Mouse (Mus musculus): ENCODE measurements at regions not wholly inside any gene's neighbourhood (a gene's known extent, or its start where the extent isn't known, plus 50 kb on each side); places are given as distances from the start of the nearest gene placed in this dataset.

GRCm38 (mm10) chr8:113271262-113271661 is 364.1 kb upstream of the Mon1b start:
- TF ChIP-seq ZNF384 (IDR thresholded peaks at IDR 0.05; ENCODE audit: low read depth, low read length): no peak
- no peak for TF ChIP-seq CHD2 (IDR thresholded peaks at IDR 0.05; ENCODE audit: low read depth, low read length)
- no peak for TF ChIP-seq MAFK (IDR thresholded peaks at IDR 0.05; ENCODE audit: insufficient read depth, low read depth, low read length)
- no peak for TF ChIP-seq ZC3H11A (IDR thresholded peaks at IDR 0.05; ENCODE audit: borderline replicate concordance, low read depth, low read length)
- no peak for TF ChIP-seq HCFC1 (IDR thresholded peaks at IDR 0.05; ENCODE audit: borderline replicate concordance, insufficient read depth, low read length)

All from ES-E14 (cell line).